Mouse (Mus musculus) urinary bladder, postnatal 25 days (tissue): Measurements from ENCODE around the gene Pde4dip.
A peak's percentile ranks its signal among the peaks of the same experiment; 100 is the strongest.

Experiments used
- DNase-seq: peaks from one replicate; pipeline ENCODE4 v3.0.0; 2022; ENCODE audit warnings: low spot score

The Pde4dip gene

GRCm38 (mm10) chr3:97686372-97687117 lies 202.0 kb downstream of the Pde4dip start:
- no peak for DNase-seq

- no peak for DNase-seq
These were observed 204.8 kb downstream of the Pde4dip start for GRCm38 (mm10) chr3:97683560-97684195.

- DNase-seq, result no peak
These were observed 205.9 kb downstream of the Pde4dip start for GRCm38 (mm10) chr3:97682576-97682975.

- no peak for DNase-seq
These were observed 206.4 kb downstream of the Pde4dip start for GRCm38 (mm10) chr3:97682159-97682502.

- peak; percentile 58 for DNase-seq
These were observed 207.0 kb downstream of the Pde4dip start for GRCm38 (mm10) chr3:97681321-97682158.

GRCm38 (mm10) chr3:97680631-97681320 lies 207.7 kb downstream of the Pde4dip start:
- peak; percentile 79 for DNase-seq

- DNase-seq, result no peak
These were observed 210.1 kb downstream of the Pde4dip start for GRCm38 (mm10) chr3:97678416-97678815.

GRCm38 (mm10) chr3:97676126-97676525 lies 212.4 kb downstream of the Pde4dip start:
- DNase-seq, result no peak

GRCm38 (mm10) chr3:97674644-97675110 lies 213.8 kb downstream of the Pde4dip start, which contains the start of gene Gm17651:
TSS of gene Gm17651 (minus strand) at chr3:97674694.
- no peak for DNase-seq

- DNase-seq, result no peak
These were observed 221.3 kb downstream of the Pde4dip start for GRCm38 (mm10) chr3:97667093-97667675.

GRCm38 (mm10) chr3:97666154-97666553 lies 222.4 kb downstream of the Pde4dip start:
- no peak for DNase-seq

GRCm38 (mm10) chr3:97665525-97665924 lies 223.0 kb downstream of the Pde4dip start:
- no peak for DNase-seq

- no peak for DNase-seq
These were observed 227.3 kb downstream of the Pde4dip start for GRCm38 (mm10) chr3:97661206-97661605.

- DNase-seq, result no peak
These were observed 228.8 kb downstream of the Pde4dip start for GRCm38 (mm10) chr3:97659746-97660145.

- DNase-seq, result peak; percentile 72
These were observed 229.9 kb downstream of the Pde4dip start for GRCm38 (mm10) chr3:97658426-97659193.

- peak; percentile 99 for DNase-seq
These were observed 230.7 kb downstream of the Pde4dip start, which contains the start of gene Prkab2 for GRCm38 (mm10) chr3:97657655-97658411. TSS of gene Prkab2 (plus strand) at chr3:97658193.

- peak; percentile 43 for DNase-seq
These were observed 233.6 kb downstream of the Pde4dip start for GRCm38 (mm10) chr3:97654901-97655300.

GRCm38 (mm10) chr3:97653781-97654180 lies 234.7 kb downstream of the Pde4dip start:
- DNase-seq, result no peak

GRCm38 (mm10) chr3:97651604-97652003 lies 236.9 kb downstream of the Pde4dip start:
- no peak for DNase-seq

- no peak for DNase-seq
These were observed 239.0 kb downstream of the Pde4dip start for GRCm38 (mm10) chr3:97649469-97649868.
